Mouse (Mus musculus): ENCODE results near the gene Cyb561a3. TPM values are rescaled to one million over a fixed set of nuclear protein-coding genes. Genes with fewer than 3 reads are reported as not detected.

Gene Cyb561a3
- polyA plus RNA-seq, 1 experiment from 2014 or later: 20.3 TPM

DNA sequence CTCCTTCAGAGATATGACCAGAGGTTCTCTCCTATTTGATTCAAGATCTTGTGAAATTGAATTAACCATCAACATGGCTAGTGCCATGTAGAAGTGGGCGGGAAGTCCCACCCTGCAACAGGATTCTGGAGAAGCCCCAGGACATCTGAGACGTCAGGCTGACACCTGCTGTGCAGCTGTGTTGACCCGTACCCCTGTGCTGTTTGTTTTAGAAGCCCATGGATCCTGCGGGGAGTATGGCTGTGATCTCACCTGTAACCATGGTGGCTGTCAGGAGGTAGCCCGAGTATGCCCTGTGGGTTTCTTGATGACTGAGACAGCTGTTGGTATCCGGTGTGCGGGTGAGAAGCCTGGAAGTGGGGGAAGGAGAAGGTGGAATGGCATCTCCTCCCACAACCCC lies 60.9 kb downstream of the Cyb561a3 start:
- H3K36me3 ChIP-seq: no peaks in the 10 kb centered on the region
- H3K27me3 ChIP-seq: no peaks in the 10 kb centered on the region
- WGBS: 69% methylated on average over 7 of the region's 7 CpGs
- peaks cover 17% of the 10 kb centered on the region for H3K4me1 ChIP-seq (replicated peaks)
- no peaks in the 10 kb centered on the region for H3K9me3 ChIP-seq
- H3K27ac ChIP-seq (replicated peaks): no peak overlapping the region
- H3K4me2 ChIP-seq: no peak overlapping the region
- no peak overlapping the region for H3K9ac ChIP-seq
- H3K4me3 ChIP-seq: no peak overlapping the region
- no peak for ATAC-seq (ENCODE audit: low FRiP score, low read depth)

DNA sequence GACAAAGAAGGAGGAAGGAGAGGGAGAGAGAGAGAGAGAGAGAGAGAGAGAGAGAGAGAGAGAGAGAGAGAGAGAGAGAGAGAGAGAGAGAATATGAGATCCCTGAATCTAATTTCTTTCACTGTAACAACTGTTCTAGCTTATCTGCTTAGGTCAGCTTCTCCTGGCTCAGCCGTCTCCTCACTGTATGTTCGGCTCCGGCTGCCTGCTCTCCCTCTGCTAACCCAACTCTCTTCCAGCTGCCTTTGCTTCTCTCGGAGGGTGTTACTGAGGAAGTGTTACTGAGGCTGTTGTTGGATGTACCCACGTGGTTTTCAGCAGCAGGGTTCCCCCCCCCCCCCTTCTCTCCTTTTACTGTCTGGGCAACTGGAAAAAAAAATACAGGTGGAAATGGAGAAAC lies 63.1 kb downstream of the Cyb561a3 start:
- 15% methylated on average over 5 of the region's 5 CpGs for WGBS
- H3K4me3 ChIP-seq: no peak overlapping the region
- H3K36me3 ChIP-seq: no peaks in the 10 kb centered on the region
- no peaks in the 10 kb centered on the region for H3K9me3 ChIP-seq
- H3K4me1 ChIP-seq (replicated peaks): peaks cover 5% of the 10 kb centered on the region
- H3K27ac ChIP-seq (replicated peaks): no peak overlapping the region
- no peaks in the 10 kb centered on the region for H3K27me3 ChIP-seq
- H3K4me2 ChIP-seq: no peak overlapping the region
- no peak overlapping the region for H3K9ac ChIP-seq
- ATAC-seq (ENCODE audit: low FRiP score, low read depth): no peak

DNA sequence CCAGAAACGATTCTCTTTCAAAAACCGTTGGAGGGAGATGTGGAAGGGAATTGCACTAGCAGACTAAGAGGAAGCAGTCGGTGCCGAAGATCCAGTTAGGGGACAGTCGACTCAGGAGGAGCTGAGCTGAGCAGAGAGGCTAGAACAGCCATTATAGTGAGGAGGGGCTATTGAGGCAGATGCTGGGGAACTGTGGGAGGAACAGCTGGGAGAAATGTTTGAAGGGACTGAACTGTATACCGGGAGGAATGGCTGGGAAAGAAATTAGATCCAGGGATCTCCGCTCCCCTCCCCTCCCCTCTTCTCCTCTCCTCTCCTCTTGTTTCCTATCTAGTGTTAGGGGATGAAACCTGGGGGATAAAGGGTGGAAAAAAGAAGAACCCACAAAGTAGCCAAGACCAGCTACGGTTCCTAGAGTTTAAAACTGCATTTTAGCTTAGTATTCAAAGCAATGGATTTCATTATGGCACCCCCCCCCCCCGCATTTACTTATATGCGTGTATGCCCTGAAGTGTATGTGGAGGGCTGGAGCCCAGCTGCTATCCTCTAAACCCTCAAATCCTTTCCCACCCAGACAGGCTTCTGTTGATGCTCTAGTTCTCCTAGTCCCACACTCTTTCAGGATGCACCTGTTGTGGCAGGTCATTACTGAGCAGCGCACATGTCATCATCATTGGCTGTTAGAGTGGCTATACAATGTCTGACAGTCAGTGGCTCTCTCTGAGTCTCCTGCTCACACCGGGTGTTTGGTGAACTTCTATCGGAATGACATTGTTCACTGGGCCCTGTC lies 63.8 kb downstream of the Cyb561a3 start:
- WGBS: 54% methylated on average over 13 of the region's 13 CpGs
- Histone ChIP-seq H3K4me2 (no peak overlapping the region), H3K4me3 (no peak overlapping the region), H3K27me3 (no peaks in the 10 kb centered on the region), H3K4me1 (replicated peaks) (no peaks in the 10 kb centered on the region), H3K36me3 (no peaks in the 10 kb centered on the region), H3K9me3 (no peaks in the 10 kb centered on the region), H3K27ac (replicated peaks) (no peak overlapping the region), H3K9ac (no peak overlapping the region)
- no peak for ATAC-seq (ENCODE audit: low FRiP score, low read depth)

Other genes with a start within 250 kb of the Cyb561a3 start
- gene Syt7, start 188.1 kb upstream of the Cyb561a3 start, polyA plus RNA-seq (2015; fragmentation: Nextera tagmentation; extraction: Ambion mirVana): 17.4 and 21.0 TPM in 2 replicates
- 0.98 and 1.5 TPM in 2 replicates for gene Lrrc10b, start 119.7 kb upstream of the Cyb561a3 start, polyA plus RNA-seq (2015; fragmentation: Nextera tagmentation; extraction: Ambion mirVana)
- gene Ppp1r32, start 94.2 kb upstream of the Cyb561a3 start, polyA plus RNA-seq (2015; fragmentation: Nextera tagmentation; extraction: Ambion mirVana): 2.1 and 2.3 TPM in 2 replicates
- 49.0 and 56.1 TPM in 2 replicates for gene Cpsf7, start 51.9 kb upstream of the Cyb561a3 start, polyA plus RNA-seq (2015; fragmentation: Nextera tagmentation; extraction: Ambion mirVana)
- gene Sdhaf2, start 51.0 kb upstream of the Cyb561a3 start, polyA plus RNA-seq (2015; fragmentation: Nextera tagmentation; extraction: Ambion mirVana): 62.8 and 69.1 TPM in 2 replicates
- gene Tmem216, start 20.9 kb upstream of the Cyb561a3 start, polyA plus RNA-seq (2015; fragmentation: Nextera tagmentation; extraction: Ambion mirVana): 47.5 and 51.4 TPM in 2 replicates
- gene Tmem138, start 190 bp downstream of the Cyb561a3 start, polyA plus RNA-seq (2015; fragmentation: Nextera tagmentation; extraction: Ambion mirVana): 40.2 and 41.4 TPM in 2 replicates
- 221 and 229 TPM in 2 replicates for gene Ddb1, start 28.2 kb downstream of the Cyb561a3 start, polyA plus RNA-seq (2015; fragmentation: Nextera tagmentation; extraction: Ambion mirVana)
- 22.0 and 28.3 TPM in 2 replicates for gene Tkfc, start 28.5 kb downstream of the Cyb561a3 start, polyA plus RNA-seq (2015; fragmentation: Nextera tagmentation; extraction: Ambion mirVana)
- 0.94 and 1.3 TPM in 2 replicates for gene Vwce, start 57.0 kb downstream of the Cyb561a3 start, polyA plus RNA-seq (2015; fragmentation: Nextera tagmentation; extraction: Ambion mirVana)
- not detected in 2 replicates for gene Pga5, start 100.9 kb downstream of the Cyb561a3 start, polyA plus RNA-seq (2015; fragmentation: Nextera tagmentation; extraction: Ambion mirVana)
- 28.8 and 31.8 TPM in 2 replicates for gene Vps37c, start 111.6 kb downstream of the Cyb561a3 start, polyA plus RNA-seq (2015; fragmentation: Nextera tagmentation; extraction: Ambion mirVana)
- 0.25 and 0.28 TPM in 2 replicates for gene Cd5, start 161.8 kb downstream of the Cyb561a3 start, polyA plus RNA-seq (2015; fragmentation: Nextera tagmentation; extraction: Ambion mirVana)

All from hindbrain, embryonic 15.5 days (tissue).